Mouse (Mus musculus) testis, postnatal 10 days (tissue): ENCODE measurements around the gene Fbxw4.

ENCODE experiments used
- DNase-seq: peaks from one replicate; pipeline ENCODE4 v3.0.0; 2021; ENCODE audit warnings: low spot score

Gene Fbxw4

DNA sequence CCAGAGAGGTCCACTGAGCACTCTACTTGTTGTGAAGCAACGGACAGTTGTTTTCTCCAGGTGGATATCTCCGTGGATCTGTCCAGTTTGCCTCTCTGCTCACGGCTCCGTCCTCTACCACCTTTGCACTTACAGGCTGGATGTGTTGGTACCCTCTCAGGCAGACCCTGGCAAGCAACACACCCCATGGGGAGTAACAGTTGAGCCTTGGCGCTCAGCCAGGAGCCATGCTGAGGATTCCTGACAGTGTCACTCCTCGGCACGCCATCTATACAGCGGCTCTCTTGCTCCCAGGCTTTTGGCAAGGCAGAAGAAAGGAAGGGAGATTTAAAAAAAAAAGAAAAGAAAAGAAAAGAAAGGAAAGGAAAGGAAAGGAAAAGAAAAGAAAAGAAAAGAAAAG lies 45.7 kb downstream of the Fbxw4 start:
- peak; percentile 70 for DNase-seq

DNA sequence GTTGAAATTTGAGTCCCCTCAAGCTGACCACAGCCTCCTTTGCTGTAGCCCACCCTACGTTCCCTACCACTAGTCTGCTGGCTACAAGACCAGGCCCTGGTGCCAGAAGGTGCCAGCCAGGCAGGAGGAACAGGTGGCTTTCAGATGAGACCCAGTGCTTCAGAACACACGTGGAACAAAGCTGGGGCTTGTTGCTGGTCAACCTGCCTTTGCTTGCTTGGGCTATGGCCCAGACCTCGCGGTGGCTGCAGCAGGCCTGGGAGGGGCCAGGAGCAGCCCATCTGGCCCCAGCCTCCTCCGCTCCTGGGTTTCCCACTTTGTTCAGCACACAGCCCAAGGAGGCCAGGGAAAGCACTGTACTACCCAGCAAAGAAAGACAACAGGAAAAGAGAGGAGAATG lies 49.3 kb downstream of the Fbxw4 start:
- DNase-seq = no peak

DNA sequence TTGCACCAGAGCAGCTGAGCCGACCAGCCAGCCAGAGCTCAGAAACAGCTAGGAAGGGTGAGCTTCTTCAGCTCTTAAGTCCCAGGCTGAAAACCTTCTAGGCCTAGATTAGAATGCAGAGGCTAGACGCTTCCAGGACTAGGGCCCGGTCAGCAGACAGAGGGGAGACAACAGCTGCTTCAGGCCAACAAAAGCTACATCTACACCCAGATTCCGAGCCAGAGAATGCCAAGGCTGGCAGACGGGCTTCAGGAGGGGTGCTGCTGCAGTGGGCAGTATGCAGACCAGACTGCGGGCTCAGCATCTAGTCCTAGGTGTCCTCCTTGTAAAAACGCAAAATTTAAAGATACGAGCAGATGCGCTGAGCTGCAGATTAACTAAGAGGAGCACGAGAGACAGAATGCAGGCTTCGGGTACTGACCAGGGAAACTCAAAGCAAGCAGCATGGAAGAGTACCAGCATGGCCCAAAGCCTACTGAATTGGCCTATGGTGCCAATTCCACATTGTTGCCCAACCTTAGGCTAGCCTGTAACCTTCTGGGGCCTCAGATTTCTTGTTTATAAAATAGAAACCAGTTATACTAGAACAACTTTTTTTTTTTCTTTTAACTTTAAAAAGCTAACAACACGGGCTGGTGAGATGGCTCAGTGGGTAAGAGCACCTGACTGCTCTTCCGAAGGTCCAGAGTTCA lies 51.3 kb downstream of the Fbxw4 start:
- DNase-seq = no peak

DNA sequence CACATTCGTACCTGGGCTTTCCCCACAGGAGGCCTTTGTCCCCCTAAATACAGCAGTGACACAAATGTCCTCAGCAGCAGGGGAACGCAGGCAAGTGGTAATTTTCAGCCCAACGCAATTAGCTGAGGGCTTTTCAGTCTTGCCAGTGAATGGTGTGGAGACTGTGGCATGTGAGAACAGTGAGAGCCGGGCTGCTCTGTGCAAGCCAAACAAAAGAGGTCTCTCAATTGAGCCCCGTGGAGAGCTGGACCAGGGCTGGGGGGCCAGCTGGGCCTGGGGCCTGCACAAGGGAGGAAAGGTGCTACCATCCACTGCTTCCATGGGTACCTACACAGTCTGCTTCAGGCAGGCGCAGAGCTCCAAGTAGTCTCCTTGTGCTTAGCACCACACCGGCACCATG lies 52.6 kb downstream of the Fbxw4 start:
- no peak for DNase-seq

DNA sequence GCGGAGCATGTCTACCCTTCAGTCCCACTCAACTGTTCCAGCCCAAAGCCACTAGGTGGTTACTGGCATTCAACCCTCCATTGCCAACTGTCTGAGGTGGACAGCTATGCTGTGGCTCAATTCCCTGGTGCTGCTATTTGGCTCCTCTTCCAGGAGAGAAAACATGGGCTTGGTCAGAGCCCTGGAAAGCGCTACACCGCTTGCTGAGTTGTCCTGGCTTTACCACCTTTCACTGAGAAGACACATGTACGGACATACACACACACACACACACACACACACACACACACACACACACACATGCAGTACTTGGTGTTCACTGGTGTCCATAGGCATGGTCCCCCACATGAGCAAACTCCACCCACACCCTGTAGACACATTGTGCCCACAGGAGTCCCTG lies 53.4 kb downstream of the Fbxw4 start:
- no peak for DNase-seq

DNA sequence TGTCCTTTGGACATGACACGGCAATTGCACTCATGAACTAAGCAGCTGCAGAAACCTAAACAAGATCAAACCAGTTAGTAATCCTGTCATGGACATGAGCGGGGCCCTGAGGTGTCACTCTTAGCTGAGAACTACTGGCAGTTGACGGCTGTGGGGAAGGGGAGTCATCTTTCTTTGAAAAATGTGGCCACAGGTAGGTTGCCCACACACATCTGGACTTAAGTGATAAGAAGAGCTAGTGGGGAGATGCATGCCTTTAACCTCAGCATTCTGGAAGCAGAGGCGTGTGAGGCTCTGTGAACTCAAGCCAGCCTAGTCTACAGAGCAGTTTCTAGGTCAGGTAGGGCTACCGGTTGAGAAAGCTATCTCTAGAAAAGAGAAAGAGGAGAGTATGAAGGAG lies 57.5 kb downstream of the Fbxw4 start:
- no peak for DNase-seq

DNA sequence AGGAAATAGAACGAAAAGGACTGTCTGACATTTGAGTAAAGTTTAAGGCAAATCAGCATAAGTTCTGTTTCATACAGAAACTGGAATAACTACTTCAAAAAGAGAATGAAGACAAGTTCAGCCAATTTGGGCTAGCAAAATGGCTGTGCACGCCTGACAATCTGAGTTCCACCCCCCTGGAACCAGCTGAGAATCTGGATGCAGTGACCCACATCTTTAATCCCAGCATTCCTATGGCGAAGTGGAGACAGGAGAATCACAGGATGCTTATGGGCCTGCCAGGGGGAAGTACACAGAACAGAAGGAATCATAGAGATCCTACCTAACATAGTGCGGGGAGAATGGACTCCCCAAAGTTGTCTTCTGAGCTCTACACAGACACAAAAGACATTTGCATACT lies 63.0 kb downstream of the Fbxw4 start:
- no peak for DNase-seq

DNA sequence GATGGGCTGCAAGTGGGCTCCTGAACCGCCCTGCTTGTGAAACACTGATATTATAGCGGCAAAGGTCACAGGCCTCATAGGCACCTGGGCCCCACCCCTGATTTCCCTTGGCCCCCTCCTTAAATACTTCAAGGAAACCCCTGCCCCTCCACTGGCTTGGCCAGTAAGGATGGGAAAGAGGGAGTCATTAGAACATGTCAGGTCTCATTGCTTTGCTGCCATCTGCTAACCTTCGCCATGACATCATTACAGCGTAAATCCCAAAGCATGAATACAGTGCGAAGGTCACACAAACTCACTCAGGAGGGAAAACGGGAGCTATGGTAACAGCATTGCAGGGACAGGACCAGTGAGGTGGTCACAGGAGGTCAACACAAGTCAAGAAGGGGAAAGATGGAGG lies 63.7 kb downstream of the Fbxw4 start:
- DNase-seq = no peak

DNA sequence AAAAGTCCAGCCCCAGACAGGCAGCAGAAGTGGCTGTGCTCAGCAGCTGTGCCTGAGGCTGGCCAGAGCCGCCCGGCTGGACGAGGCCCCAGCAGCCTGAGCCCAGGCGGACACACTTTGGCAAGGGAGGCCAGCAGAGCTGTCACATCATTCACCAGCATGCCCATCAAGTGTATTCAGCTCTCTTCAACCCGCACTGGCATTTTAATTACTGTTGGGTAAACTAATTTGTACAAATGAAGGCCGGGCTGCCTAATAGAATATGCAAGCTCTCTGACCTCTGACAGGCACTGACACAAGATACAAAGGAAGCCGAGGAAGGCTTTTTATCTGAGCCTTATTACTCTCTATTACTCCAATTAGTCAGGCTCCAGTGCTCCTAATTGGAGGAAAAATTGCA lies 64.1 kb downstream of the Fbxw4 start:
- no peak for DNase-seq

DNA sequence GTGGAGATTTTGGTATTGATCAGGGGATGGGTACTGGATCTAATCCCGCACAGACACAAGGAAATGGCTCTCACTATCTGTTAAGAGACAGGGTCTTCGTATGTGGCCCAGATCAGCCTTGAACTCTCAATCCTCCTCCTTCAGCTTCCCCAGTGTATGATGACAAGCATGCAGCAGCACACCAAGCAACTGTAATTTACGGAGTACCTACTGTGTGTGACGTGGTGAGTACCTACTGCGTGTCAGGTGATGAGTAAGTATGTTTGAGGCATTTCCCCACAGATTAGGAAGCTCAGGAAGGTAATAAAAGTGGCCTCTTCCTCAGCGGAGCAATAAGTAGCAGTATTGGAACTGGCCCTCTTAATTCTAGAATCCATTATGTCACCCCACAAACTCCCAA lies 64.6 kb downstream of the Fbxw4 start:
- DNase-seq = no peak

DNA sequence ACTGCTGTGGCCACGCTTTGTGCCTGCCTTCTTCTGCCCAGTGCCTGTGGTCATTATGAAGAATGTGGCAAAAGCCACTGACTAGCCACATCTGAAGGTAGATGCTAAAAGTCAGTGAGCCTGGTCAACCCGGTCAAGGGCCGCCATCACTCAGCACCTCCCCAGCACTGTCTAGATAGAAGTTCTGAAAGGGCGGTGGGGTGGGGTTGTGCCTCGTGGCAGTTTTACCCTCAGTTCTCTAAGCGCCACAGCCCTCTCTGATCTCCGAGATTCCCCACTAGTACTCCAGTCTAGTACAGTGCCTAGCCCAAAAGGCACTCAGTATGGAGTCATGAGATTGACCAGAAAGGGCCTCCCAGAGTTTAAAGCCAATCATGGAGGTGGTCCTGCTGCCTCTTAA lies 66.0 kb downstream of the Fbxw4 start:
- no peak for DNase-seq

DNA sequence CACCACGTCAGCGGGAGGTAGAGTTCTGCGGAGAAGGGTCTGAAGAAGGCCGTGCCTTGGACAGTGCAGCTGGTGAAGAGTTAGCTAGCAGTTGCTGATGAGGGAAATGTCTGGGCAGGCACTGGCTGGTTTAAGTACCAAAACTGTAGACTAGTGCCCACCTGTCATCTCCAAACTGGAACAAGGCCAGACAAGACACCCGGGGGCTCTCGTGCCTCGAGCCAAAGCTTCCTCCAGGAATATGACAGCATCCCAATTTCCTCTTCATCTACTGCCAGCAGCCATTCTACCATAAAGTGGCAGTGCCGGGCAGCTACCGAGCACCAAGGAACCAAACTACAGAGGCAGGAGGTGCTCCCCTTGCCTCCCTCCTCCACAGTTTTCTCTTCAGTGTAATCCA lies 67.2 kb downstream of the Fbxw4 start:
- DNase-seq = no peak

DNA sequence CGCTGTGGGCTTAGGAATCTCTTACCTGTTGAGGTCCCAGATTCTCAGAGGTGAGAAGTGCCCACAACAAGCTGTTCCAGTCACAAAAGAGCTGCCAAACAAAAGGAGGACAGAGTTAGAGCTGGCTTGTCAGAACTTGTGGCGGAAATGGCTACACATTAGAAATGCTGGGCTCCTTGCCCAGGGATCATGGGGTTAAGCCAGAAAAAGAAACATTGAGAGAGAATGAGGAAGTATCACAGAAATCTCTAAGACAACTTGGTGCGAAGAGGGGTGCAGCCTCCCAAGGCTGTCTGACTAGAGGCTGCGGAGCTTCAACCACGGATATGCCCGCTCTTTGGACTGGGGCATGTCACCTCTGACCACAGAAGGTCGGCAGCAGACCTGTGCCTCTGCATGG lies 68.4 kb downstream of the Fbxw4 start:
- peak; percentile 70 for DNase-seq

DNA sequence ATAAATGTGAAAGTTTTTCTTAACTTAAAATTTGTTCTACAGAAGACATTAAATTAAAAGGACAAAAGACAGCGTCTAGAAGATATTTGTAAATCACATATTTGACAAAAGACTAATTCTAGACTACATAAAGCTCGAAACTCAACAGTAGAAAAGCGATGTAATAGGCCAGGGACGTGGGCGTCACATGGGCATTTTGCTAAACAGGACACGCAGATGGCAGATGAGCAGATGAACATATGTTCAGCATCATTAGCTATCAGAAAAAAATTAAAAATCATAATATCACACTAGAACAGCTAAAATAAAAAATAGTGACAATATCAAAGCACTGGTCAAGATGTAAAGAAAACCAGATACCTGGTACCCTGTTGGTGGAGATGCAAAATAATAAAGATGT lies 70.4 kb downstream of the Fbxw4 start:
- DNase-seq = no peak

DNA sequence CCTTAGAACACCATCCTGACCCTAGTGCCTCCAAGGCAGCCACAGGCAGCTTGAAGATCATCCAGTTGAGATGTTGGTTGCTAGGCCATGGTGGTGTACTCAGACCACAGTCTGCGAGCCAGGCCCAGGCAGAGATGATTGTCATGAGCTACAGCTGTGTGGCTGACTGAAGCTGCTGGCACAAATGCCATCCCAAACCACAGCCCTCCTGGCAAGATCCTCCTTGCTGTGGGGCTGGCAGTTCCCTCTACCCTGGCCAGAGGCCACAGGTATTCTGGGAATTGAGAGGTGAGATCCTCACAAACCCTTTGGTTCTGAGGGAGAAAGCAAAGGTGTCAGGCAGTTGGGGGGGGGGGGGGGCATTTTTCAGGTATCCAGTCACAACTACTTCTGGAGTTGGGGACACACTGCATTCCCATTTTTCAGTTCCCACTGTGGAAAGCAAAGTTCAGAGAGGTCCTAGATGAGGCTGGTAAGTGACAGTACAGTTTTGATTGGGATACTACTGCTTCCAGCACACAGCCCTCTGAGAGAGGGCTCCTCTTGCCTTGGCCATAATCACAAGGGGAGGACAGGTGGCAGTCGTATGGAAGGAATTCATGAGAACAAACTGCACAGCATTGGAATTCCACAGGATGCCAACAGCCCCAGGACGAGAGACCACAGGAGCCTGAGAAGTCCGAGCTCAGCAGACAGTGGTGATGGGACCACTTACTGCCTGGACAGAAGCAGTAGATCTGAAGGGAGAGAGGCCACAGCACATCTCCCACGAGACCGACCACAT lies 72.4 kb downstream of the Fbxw4 start:
- no peak for DNase-seq

DNA sequence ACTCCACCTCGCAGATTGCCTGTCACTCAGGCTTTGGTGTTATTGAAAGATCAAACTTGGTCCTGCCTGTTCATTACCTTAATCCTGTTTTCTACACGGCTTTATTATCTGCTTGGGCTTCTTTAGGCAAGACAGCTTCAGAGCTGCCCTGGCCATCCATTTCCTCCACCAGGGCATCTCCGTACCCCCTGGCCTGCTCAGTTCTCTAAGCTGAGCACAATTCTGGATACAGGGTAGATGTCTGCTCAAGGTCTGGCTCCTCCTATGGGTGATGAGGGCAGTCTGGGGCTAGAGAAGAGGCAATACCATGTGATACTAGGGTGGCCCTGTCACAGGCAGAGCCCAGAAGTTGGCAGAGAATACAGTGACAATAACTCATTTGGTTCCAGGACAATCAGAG lies 73.3 kb downstream of the Fbxw4 start:
- no peak for DNase-seq

DNA sequence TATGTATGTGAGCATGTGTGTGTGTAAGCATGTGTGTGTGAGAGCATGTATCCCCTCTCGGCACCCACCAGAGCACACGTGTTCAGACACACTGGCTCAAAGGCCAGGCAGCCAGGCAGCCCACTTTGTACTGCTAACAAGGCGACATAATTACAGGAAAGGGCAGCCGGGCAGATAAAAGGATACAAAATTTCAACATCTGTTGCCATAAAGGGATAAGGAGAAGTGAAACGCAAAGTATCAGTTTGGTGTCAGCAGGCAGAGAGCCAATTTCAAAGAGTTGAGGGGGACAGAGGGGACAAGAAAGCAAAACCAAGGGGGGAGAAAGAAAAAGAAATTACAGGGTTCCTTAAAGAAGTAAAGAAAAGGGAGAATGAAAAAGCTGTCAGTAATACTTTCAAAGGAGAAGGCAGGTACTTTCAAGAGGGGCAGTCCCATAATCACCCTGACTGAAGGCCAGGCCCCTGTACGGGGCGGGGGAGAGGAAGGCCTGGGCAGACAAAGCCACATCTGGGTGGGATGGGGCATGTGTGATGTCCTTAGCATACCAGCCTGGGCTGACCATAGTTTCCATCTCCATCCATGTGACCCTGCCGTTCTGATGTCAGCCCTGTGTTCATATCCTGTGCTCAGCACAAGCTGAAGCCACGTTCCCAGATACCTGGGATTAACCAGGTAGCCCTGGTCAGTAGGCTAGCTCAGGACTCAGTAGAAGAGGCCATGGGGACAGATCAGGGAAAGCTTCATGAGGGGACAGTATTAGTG lies 75.1 kb downstream of the Fbxw4 start:
- no peak for DNase-seq

DNA sequence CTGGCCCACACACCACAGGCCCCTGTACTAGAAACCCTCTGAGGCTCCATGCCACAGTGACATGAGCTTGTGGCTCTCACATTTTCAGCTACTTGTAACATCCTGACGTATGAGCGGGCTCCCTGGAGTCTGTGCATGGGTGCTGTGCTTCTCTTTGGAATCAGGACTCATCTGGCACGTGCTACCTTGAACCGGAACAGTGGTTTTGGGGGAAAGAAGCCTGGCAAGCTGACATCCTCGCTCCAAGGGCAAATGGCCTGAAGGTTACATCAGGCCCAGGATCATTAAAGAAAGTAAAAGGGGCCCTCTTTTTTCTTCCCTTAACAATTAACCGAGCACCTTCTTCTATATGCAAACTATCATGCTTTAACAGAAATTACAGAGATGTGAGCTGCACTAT lies 77.0 kb downstream of the Fbxw4 start:
- DNase-seq = no peak

DNA sequence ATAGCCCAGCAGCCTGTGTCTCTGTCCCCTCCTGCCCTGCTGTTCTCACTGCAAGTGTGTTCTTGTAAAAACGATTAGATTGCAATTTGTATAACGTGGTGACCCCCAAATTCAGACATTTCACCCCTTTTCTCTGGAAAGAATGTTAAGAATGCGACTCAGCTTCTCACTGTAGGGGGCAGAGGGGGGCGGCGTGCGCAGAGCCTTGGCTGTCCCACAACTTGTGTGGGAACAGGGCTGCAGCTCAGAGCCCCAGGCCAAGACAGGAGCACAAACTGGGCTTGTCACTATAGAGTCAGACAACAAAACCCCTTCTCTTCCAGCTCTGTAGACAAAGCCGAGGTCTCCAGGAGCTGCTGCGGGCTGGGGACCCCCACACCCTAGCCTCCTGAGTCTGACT lies 78.0 kb downstream of the Fbxw4 start:
- no peak for DNase-seq

DNA sequence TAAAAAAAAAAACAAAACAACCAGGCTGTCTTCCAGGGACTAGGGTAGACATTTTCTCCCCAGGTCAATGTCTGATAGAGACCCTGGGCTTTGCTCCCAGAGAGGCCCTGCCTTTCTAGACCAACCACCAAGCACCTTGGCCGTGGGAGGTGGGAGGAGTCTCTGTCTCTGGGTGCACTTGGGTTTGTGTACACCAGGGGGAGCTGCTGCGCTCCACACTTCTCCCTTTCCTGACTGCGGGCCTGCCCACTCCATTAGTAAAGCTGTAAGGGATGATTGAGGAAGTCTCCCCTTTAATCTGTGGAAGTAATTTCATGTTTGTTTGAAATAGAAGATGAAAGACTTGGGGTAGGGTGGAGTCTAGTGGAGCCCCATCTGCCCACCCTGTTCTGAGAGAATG lies 78.9 kb downstream of the Fbxw4 start:
- DNase-seq = peak; percentile 77

DNA sequence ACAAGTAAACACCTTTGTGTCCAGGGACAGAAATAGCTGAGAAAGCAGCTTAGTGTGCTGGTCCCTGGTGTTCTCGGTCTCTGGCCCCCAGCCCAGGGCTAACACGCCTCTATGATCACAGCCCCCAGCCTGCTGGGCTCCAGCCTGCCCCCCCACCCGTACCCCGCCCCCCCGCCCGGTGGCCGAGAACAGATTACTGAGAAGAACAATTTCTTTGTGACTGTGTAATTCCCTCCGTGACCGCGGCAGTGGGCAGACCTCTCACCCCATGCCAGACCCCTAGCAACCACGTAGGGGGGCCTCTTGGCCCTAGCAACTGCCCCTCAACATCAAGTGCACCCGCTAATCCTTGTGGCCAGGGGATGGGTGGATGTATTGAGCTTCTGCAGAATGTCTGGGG lies 79.9 kb downstream of the Fbxw4 start:
- DNase-seq = peak; percentile 63

DNA sequence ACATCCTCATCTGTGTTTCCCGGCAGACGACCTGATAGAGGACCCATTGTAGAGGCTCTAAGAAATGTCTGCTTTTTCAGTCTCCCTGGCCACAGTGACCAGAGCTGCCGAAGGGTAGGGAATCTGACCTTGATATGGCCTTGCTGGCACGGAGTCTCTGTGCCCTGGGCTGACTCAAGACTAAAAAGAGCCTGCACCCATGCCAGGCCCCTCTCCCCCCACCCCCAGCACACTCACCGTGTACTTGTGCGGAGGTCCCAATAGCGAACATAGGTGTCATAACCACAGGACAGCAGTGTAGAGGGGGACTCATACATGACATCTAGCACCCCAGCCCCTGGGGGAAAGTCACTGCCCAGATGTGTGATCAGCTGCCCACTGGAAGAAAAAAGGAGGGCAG lies 80.7 kb downstream of the Fbxw4 start:
- DNase-seq = no peak

DNA sequence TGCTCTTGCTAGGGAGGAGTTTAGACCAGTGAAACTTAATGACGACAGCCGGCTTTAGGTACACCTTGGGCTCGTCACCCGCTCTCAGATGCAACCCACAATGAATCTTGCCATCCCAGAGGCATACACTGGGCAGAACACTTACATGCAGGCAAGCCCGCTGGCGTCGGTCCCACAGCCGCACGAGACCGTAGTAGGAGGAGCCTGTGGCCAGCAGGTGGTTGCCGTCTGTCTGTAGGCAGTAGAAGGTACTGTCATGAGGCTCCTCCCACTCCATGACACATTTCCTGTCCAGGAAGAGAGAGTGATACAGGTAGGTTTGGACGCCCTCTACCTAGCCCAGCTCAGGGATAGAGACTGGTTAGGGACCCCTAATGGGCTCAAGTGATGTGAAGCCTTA lies 81.1 kb downstream of the Fbxw4 start:
- DNase-seq = no peak
